8 mouse cellular contexts compared by ENCODE assay signal in the genomic region with DNA sequence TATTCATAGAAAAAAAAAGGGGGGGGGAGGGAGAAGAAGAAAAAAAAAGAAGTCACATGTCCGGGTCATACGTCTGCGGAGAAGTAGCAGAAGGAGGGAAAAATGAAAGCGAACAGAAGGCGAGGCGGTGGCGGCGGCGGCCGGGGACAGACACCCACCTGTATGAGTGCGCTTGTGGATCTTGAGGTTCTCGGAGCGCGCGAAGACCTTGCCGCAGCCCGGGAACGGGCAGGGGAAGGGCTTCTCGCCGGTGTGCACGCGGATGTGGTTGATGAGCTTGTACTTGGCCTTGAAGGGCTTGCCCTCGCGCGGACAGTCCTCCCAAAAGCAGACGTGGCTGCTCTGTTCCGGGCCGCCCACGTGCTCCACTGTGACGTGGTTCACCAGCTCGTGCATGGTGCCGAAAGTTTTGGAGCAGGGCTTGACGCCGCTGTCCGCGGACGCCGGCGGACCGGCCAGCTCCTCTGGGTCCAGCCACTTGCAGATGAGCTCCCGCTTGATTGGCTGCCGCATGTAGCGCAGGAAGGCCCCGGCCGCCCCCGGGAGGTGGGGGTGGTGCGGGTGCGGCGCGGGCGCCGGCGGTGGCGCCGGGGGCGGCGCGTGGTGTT. TPM values are rescaled to one million over a fixed set of nuclear protein-coding genes. Genes with fewer than 3 reads are reported as not detected.
DNase-seq lines count a peak whose midpoint lies in the region; ATAC-seq and TF ChIP-seq lines count a peak whose summit lies in the region.
"Not testable (repeated sequence)": the region's sequence is repeated elsewhere in the genome, so short reads cannot be mapped to it uniquely, and the experiment has no call there.

No protein-coding gene starts in this region.

- peaks cover 63% of the 10 kb centered on the region for H3K4me1 ChIP-seq in E14TG2a.4 (replicated peaks; ENCODE audit: low read depth, low read length)
- peaks cover 25% of the 10 kb centered on the region for H3K4me1 ChIP-seq in embryonic facial prominence, embryonic 15.5 days
- H3K4me1 ChIP-seq in heart, embryonic 13.5 days, result peaks cover 25% of the 10 kb centered on the region
- H3K4me1 ChIP-seq in kidney, adult 2 months (ENCODE audit: control insufficient read depth, insufficient read depth, low read length); midbrain, postnatal 0 days (ENCODE audit: insufficient read depth, low read length): not testable (repeated sequence)
- H3K4me1 ChIP-seq in liver, embryonic 13.5 days (replicated peaks), result peaks cover 21% of the 10 kb centered on the region
- H3K4me1 ChIP-seq in stomach, embryonic 14.5 days (ENCODE audit: control insufficient read depth, insufficient read depth, low read length), result peaks cover 19% of the 10 kb centered on the region

- H3K9ac ChIP-seq in embryonic facial prominence, embryonic 15.5 days; liver, embryonic 13.5 days; stomach, embryonic 14.5 days (replicated peaks; ENCODE audit: low read depth, low read length): not testable (repeated sequence)
- H3K9ac ChIP-seq in heart, embryonic 13.5 days, result peak overlapping the region; percentile 55
- peak overlapping the region; percentile 57 for H3K9ac ChIP-seq in midbrain, postnatal 0 days (replicated peaks; ENCODE audit: low read length, poor library complexity, severe bottlenecking)

- peaks cover 42% of the 10 kb centered on the region for H3K36me3 ChIP-seq in E14TG2a.4 (ENCODE audit: insufficient read depth, low read length)
- H3K36me3 ChIP-seq in embryonic facial prominence, embryonic 15.5 days; heart, embryonic 13.5 days; kidney, adult 2 months (ENCODE audit: control insufficient read depth, insufficient read depth, low read length); liver, embryonic 13.5 days; midbrain, postnatal 0 days (ENCODE audit: insufficient read depth, low read length); stomach, embryonic 14.5 days (ENCODE audit: control insufficient read depth, insufficient read depth, low read length): not testable (repeated sequence)

- TF ChIP-seq CTCF in E14TG2a.4 (conservative IDR thresholded peaks at IDR 0.05; ENCODE audit: low read length); kidney, adult 2 months (conservative IDR thresholded peaks at IDR 0.05; ENCODE audit: insufficient read depth, insufficient read length, low read depth, low read length); midbrain, postnatal 0 days (IDR thresholded peaks at IDR 0.05): not testable (repeated sequence)

- peak overlapping the region; percentile 94 for H3K4me2 ChIP-seq in embryonic facial prominence, embryonic 15.5 days (replicated peaks)
- H3K4me2 ChIP-seq in heart, embryonic 13.5 days, result peak overlapping the region; percentile 86
- H3K4me2 ChIP-seq in liver, embryonic 13.5 days, result peak overlapping the region; percentile 68
- H3K4me2 ChIP-seq in midbrain, postnatal 0 days (ENCODE audit: low read depth, low read length, poor library complexity, severe bottlenecking), result peak overlapping the region; percentile 58
- H3K4me2 ChIP-seq in stomach, embryonic 14.5 days (replicated peaks; ENCODE audit: low read depth, low read length), result peak overlapping the region; percentile 82

- not testable (repeated sequence) for H3K27ac ChIP-seq in embryonic facial prominence, embryonic 15.5 days (replicated peaks); heart, embryonic 13.5 days (replicated peaks); kidney, adult 2 months (ENCODE audit: insufficient read depth, low read depth, low read length); liver, embryonic 13.5 days; stomach, embryonic 14.5 days (ENCODE audit: low read length)
- peak overlapping the region; percentile 77 for H3K27ac ChIP-seq in midbrain, postnatal 0 days (ENCODE audit: low read depth, low read length)

- peak; percentile 63; the same call in 1 of the 2 replicates for ATAC-seq in embryonic facial prominence, embryonic 15.5 days (ENCODE audit: insufficient number of reproducible peaks, low FRiP score, low TSS enrichment, low read depth)
- peak; percentile 53; the same call in 1 of the 2 replicates for ATAC-seq in heart, embryonic 13.5 days (ENCODE audit: extremely low read depth, insufficient number of reproducible peaks, low FRiP score, low TSS enrichment)
- peak; percentile 57; the same call in 1 of the 2 replicates for ATAC-seq in liver, embryonic 13.5 days (ENCODE audit: low read depth)
- not testable (repeated sequence) for ATAC-seq in midbrain, postnatal 0 days (ENCODE audit: low FRiP score); stomach, embryonic 14.5 days (ENCODE audit: insufficient number of reproducible peaks, insufficient read depth, low FRiP score, low read depth)

- WGBS in embryonic facial prominence, embryonic 15.5 days, result under 1% methylated on average over 51 of the region's 58 CpGs
- WGBS in heart, embryonic 13.5 days, result under 1% methylated on average over 55 of the region's 58 CpGs
- 2% methylated on average over 58 of the region's 58 CpGs for WGBS in kidney, adult 2 months
- WGBS in liver, embryonic 13.5 days (ENCODE audit: insufficient replicate concordance), result 1% methylated on average over 43 of the region's 58 CpGs
- WGBS in midbrain, postnatal 0 days, result under 1% methylated on average over 45 of the region's 58 CpGs
- 0% methylated on average over 57 of the region's 58 CpGs for WGBS in stomach, embryonic 14.5 days

- not testable (repeated sequence) for H3K27me3 ChIP-seq in E14TG2a.4 (ENCODE audit: insufficient read depth, low read length)
- peaks cover 87% of the 10 kb centered on the region for H3K27me3 ChIP-seq in embryonic facial prominence, embryonic 15.5 days
- peaks cover 92% of the 10 kb centered on the region for H3K27me3 ChIP-seq in heart, embryonic 13.5 days (replicated peaks)
- peaks cover 25% of the 10 kb centered on the region for H3K27me3 ChIP-seq in kidney, adult 2 months (replicated peaks; ENCODE audit: control insufficient read depth, insufficient read depth, low read length)
- peaks cover 88% of the 10 kb centered on the region for H3K27me3 ChIP-seq in liver, embryonic 13.5 days
- H3K27me3 ChIP-seq in midbrain, postnatal 0 days (ENCODE audit: insufficient read depth, low read length), result peaks cover 53% of the 10 kb centered on the region
- peaks cover 57% of the 10 kb centered on the region for H3K27me3 ChIP-seq in stomach, embryonic 14.5 days (ENCODE audit: control insufficient read depth, insufficient read depth, low read length)

- DNase-seq in cerebellum, adult 11 months, result peak; percentile 71
- peak; percentile 56 for DNase-seq in kidney, adult 2 months
- not testable (repeated sequence) for DNase-seq in liver, embryonic 13.5 days; midbrain, postnatal 0 days (ENCODE audit: low spot score)

- not testable (repeated sequence) for H3K9me3 ChIP-seq in E14TG2a.4 (ENCODE audit: low read length); embryonic facial prominence, embryonic 15.5 days (replicated peaks); heart, embryonic 13.5 days; liver, embryonic 13.5 days (replicated peaks); midbrain, postnatal 0 days (ENCODE audit: low read length); stomach, embryonic 14.5 days (ENCODE audit: control insufficient read depth, low read depth, low read length)

- TF ChIP-seq POLR2A in kidney, adult 2 months (IDR thresholded peaks at IDR 0.05; ENCODE audit: low read depth, low read length), result not testable (repeated sequence)

- peak overlapping the region; percentile 92 for H3K4me3 ChIP-seq in E14TG2a.4 (replicated peaks; ENCODE audit: low read length)
- peak overlapping the region; percentile 49 for H3K4me3 ChIP-seq in embryonic facial prominence, embryonic 15.5 days (replicated peaks)
- H3K4me3 ChIP-seq in heart, embryonic 13.5 days, result peak overlapping the region; percentile 59
- H3K4me3 ChIP-seq in kidney, adult 2 months (ENCODE audit: insufficient read depth, low read depth, low read length), result peak overlapping the region; percentile 26; the same call in 1 of the 2 replicates
- H3K4me3 ChIP-seq in liver, embryonic 13.5 days (replicated peaks), result peak overlapping the region; percentile 55
- H3K4me3 ChIP-seq in midbrain, postnatal 0 days (ENCODE audit: low read depth, low read length), result peak overlapping the region; percentile 46
- H3K4me3 ChIP-seq in stomach, embryonic 14.5 days (ENCODE audit: low read depth, low read length), result peak overlapping the region; percentile 32

RNA-seq across cellular contexts. Expression of gene Zic5, which starts 1.6 kb away (rescaled TPM):
- polyA plus RNA-seq in embryonic facial prominence, embryonic 15.5 days (2015; fragmentation: Nextera tagmentation; extraction: Ambion mirVana), result 0.09 and 0.89 TPM in 2 replicates
- 0.06 TPM in 1 of 2 replicates, not detected in the other for polyA plus RNA-seq in heart, embryonic 13.5 days (2015; fragmentation: Nextera tagmentation; extraction: Ambion mirVana)
- not detected in 2 replicates for polyA plus RNA-seq in kidney, adult 2 months (2012; rRNA removed)
- polyA plus RNA-seq in liver, embryonic 13.5 days (2015; fragmentation: Nextera tagmentation; extraction: Ambion mirVana), result 0.02 TPM in 1 of 2 replicates, not detected in the other
- total RNA-seq in midbrain, postnatal 0 days (2014; rRNA removed), result 10.7 and 24.8 TPM in 2 replicates
- polyA plus RNA-seq in midbrain, postnatal 0 days (2015; fragmentation: Nextera tagmentation; extraction: Ambion mirVana), result 4.4 and 8.8 TPM in 2 replicates
- not detected in 2 replicates for polyA plus RNA-seq in stomach, embryonic 14.5 days (2014; fragmentation: Nextera tagmentation; extraction: Ambion mirVana)

RNA-seq across cellular contexts. Expression of gene Zic2, which starts 11.4 kb away (rescaled TPM):
- 0.09 and 0.32 TPM in 2 replicates for polyA plus RNA-seq in embryonic facial prominence, embryonic 15.5 days (2015; fragmentation: Nextera tagmentation; extraction: Ambion mirVana)
- not detected in 2 replicates for polyA plus RNA-seq in heart, embryonic 13.5 days (2015; fragmentation: Nextera tagmentation; extraction: Ambion mirVana)
- not detected in 2 replicates for polyA plus RNA-seq in kidney, adult 2 months (2012; rRNA removed)
- polyA plus RNA-seq in liver, embryonic 13.5 days (2015; fragmentation: Nextera tagmentation; extraction: Ambion mirVana), result not detected in 2 replicates
- total RNA-seq in midbrain, postnatal 0 days (2014; rRNA removed), result 69.2 and 106 TPM in 2 replicates
- 6.9 and 13.9 TPM in 2 replicates for polyA plus RNA-seq in midbrain, postnatal 0 days (2015; fragmentation: Nextera tagmentation; extraction: Ambion mirVana)
- not detected in 2 replicates for polyA plus RNA-seq in stomach, embryonic 14.5 days (2014; fragmentation: Nextera tagmentation; extraction: Ambion mirVana)

RNA-seq across cellular contexts. Expression of gene Gm5089, which starts 12.9 kb away (rescaled TPM):
- polyA plus RNA-seq in embryonic facial prominence, embryonic 15.5 days (2015; fragmentation: Nextera tagmentation; extraction: Ambion mirVana), result 0.08 TPM in 1 of 2 replicates, not detected in the other
- polyA plus RNA-seq in heart, embryonic 13.5 days (2015; fragmentation: Nextera tagmentation; extraction: Ambion mirVana), result not detected in 2 replicates
- polyA plus RNA-seq in kidney, adult 2 months (2012; rRNA removed), result not detected in 2 replicates
- not detected in 2 replicates for polyA plus RNA-seq in liver, embryonic 13.5 days (2015; fragmentation: Nextera tagmentation; extraction: Ambion mirVana)
- total RNA-seq in midbrain, postnatal 0 days (2014; rRNA removed), result 1.9 TPM in 1 of 2 replicates, not detected in the other
- polyA plus RNA-seq in midbrain, postnatal 0 days (2015; fragmentation: Nextera tagmentation; extraction: Ambion mirVana), result 0.07 TPM in 1 of 2 replicates, not detected in the other
- not detected in 2 replicates for polyA plus RNA-seq in stomach, embryonic 14.5 days (2014; fragmentation: Nextera tagmentation; extraction: Ambion mirVana)

RNA-seq across cellular contexts. Expression of gene Gm10837, which starts 26.5 kb away (rescaled TPM):
- not detected in 2 replicates for polyA plus RNA-seq in embryonic facial prominence, embryonic 15.5 days (2015; fragmentation: Nextera tagmentation; extraction: Ambion mirVana)
- polyA plus RNA-seq in heart, embryonic 13.5 days (2015; fragmentation: Nextera tagmentation; extraction: Ambion mirVana), result 0.09 TPM in 1 of 2 replicates, not detected in the other
- polyA plus RNA-seq in kidney, adult 2 months (2012; rRNA removed), result not detected in 2 replicates
- polyA plus RNA-seq in liver, embryonic 13.5 days (2015; fragmentation: Nextera tagmentation; extraction: Ambion mirVana), result not detected in 2 replicates
- total RNA-seq in midbrain, postnatal 0 days (2014; rRNA removed), result 0.19 and 0.38 TPM in 2 replicates
- polyA plus RNA-seq in midbrain, postnatal 0 days (2015; fragmentation: Nextera tagmentation; extraction: Ambion mirVana), result 0.21 and 0.32 TPM in 2 replicates
- not detected in 2 replicates for polyA plus RNA-seq in stomach, embryonic 14.5 days (2014; fragmentation: Nextera tagmentation; extraction: Ambion mirVana)

Comparison
In these comparisons a context has a peak if more than half of its experiments do, and no peak if none do; other contexts are left out.
1. H3K4me3 ChIP-seq: peak in every context shown above with its lines; median percentile 92 in E14TG2a.4; 59 in heart, embryonic 13.5 days; 55 in liver, embryonic 13.5 days; 49 in embryonic facial prominence, embryonic 15.5 days; 46 in midbrain, postnatal 0 days; 32 in stomach, embryonic 14.5 days; 26 in kidney, adult 2 months.